Comparison of ENCODE assay signal across 9 mouse cellular contexts in the genomic region with DNA sequence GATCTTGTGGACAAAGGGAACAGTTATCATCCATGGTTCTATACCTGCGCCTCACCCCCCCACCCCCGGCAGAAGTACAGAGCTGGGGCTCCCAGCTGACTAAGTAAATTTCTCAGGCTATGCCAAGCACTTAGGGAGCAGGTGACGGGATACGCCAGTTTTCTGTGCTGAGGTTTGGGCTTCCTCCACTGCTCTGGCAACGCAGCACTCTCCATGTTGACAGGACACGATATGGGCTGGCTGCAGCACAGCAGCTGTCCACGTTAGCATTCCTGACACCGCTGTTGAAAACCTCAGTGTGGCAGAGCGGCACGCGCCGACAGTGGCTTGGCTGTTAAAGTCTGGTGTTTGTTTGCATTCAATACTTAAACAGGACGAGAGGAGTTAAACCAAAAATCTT. TPM values are rescaled to one million over a fixed set of nuclear protein-coding genes. Genes with fewer than 3 reads are reported as not detected.
DNase-seq lines count a peak whose midpoint lies in the region; ATAC-seq and TF ChIP-seq lines count a peak whose summit lies in the region.
"Had no signal": no experiment of that assay in that cellular context is flagged by ENCODE, and none has a peak within 500 bp of the region (broad histone marks: within the 10 kb centered on the region; RNA-seq: fewer than 3 reads in every experiment).

No protein-coding gene starts in this region.

- H3K36me3 ChIP-seq in heart, embryonic 10.5 days: peaks cover 39% of the 10 kb centered on the region

- H3K4me3 ChIP-seq in heart, embryonic 10.5 days: peak overlapping the region; percentile 28
- H3K4me3 ChIP-seq: liver, embryonic 12.5 days had no signal

- peak; percentile 29; the same call in 1 of the 2 replicates for ATAC-seq in frontal cortex, adult (ENCODE audit: low TSS enrichment)

- no peak for TF ChIP-seq POLR2A in brain, embryonic 14.5 days (IDR thresholded peaks at IDR 0.05; ENCODE audit: borderline replicate concordance, extremely low read depth, insufficient read depth, insufficient read length, poor library complexity, severe bottlenecking)

- no peaks in the 10 kb centered on the region for H3K27me3 ChIP-seq in heart, embryonic 10.5 days (ENCODE audit: insufficient read depth, poor library complexity, severe bottlenecking)
- H3K27me3 ChIP-seq: liver, embryonic 12.5 days had no signal

- 50% methylated on average over 13 of the region's 13 CpGs for WGBS in heart, embryonic 10.5 days

- DNase-seq in frontal cortex, postnatal 25 days (ENCODE audit: low spot score in 2 of 2): no peak
- DNase-seq in brain, embryonic 14.5 days (ENCODE audit: low read depth): peak; percentile 59
- peak; percentile 83 for DNase-seq in heart, embryonic 10.5 days (ENCODE audit: low spot score)
- peak; percentile 23 for DNase-seq in lung, postnatal 10 days
- DNase-seq in thymus, postnatal 10 days (ENCODE audit: low spot score in 2 of 2): no peak
- DNase-seq in right cerebral cortex, adult 2 months (ENCODE audit: low spot score in 2 of 2): no peak
- no peak for DNase-seq in kidney, adult 18-20 months

- H3K4me1 ChIP-seq in heart, embryonic 10.5 days: peaks cover 31% of the 10 kb centered on the region

- H3K27ac ChIP-seq in heart, embryonic 10.5 days: peak overlapping the region; percentile 6; the same call in 1 of the 2 replicates
- H3K27ac ChIP-seq: liver, embryonic 12.5 days had no signal

- no peaks in the 10 kb centered on the region for H3K9me3 ChIP-seq in heart, embryonic 10.5 days
- H3K9me3 ChIP-seq: liver, embryonic 12.5 days had no signal

- no peak for TF ChIP-seq CTCF in brain, embryonic 14.5 days (IDR thresholded peaks at IDR 0.05; ENCODE audit: borderline replicate concordance, extremely low read depth, insufficient read depth, insufficient read length)

RNA-seq across cellular contexts. Expression of a gene that starts 55.2 kb away (rescaled TPM):
- polyA plus RNA-seq in brain, embryonic 14.5 days (2012; rRNA removed): 0.08 and 0.10 TPM in 2 replicates
- polyA plus RNA-seq in heart, embryonic 10.5 days (2016; fragmentation: Nextera tagmentation; extraction: Ambion mirVana): 0.12 and 0.15 TPM in 2 replicates
- polyA plus RNA-seq: liver, embryonic 12.5 days had no signal

Comparison
In these comparisons a context has a peak if more than half of its experiments do, and no peak if none do; other contexts are left out.
1. DNase-seq: peak in brain, embryonic 14.5 days (single experiment), heart, embryonic 10.5 days (single experiment) and lung, postnatal 10 days (single experiment); none in frontal cortex, postnatal 25 days (0 of 2), thymus, postnatal 10 days (0 of 2), right cerebral cortex, adult 2 months (0 of 2) and kidney, adult 18-20 months (single experiment).